Mouse (Mus musculus) cerebral cortex, adult 2 months (tissue): ENCODE measurements around the gene Ppil6.

Source experiments
- WGBS: fragments of 180-500 bp; shearing (Covaris S2); methylation state at CpG from one replicate; pipeline ENCODE4 v1.1.7; 2018; 5-methylcytosine and 5-hydroxymethylcytosine counted together

Gene Ppil6

GRCm38 (mm10) chr10:41489708-41490517, at the start of gene Ppil6, which contains the start of gene Smpd2:
Ppil6 (plus strand) TSS chr10:41490439.
Smpd2 (minus strand) TSS chr10:41490369.
- 1% methylated on average over 50 of the region's 50 CpGs for WGBS

- 74% methylated on average over 1 of the region's 1 CpGs for WGBS
Observed at GRCm38 (mm10) chr10:41448216-41448615, 42.0 kb upstream of the Ppil6 start.

- 8% methylated on average over 14 of the region's 14 CpGs for WGBS
Observed at GRCm38 (mm10) chr10:41449684-41450083, 40.6 kb upstream of the Ppil6 start.

- 2% methylated on average over 49 of the region's 49 CpGs for WGBS
Observed at GRCm38 (mm10) chr10:41450137-41450670, 40.0 kb upstream of the Ppil6 start, which contains the start of gene Zbtb24. Zbtb24 (plus strand) TSS chr10:41450383.

- 51% methylated on average over 18 of the region's 18 CpGs for WGBS
Observed at GRCm38 (mm10) chr10:41450780-41451522, 39.3 kb upstream of the Ppil6 start.

- 96% methylated on average over 9 of the region's 9 CpGs for WGBS
Observed at GRCm38 (mm10) chr10:41451656-41452055, 38.6 kb upstream of the Ppil6 start.

GRCm38 (mm10) chr10:41452791-41453190, 37.4 kb upstream of the Ppil6 start:
- WGBS, result 94% methylated on average over 3 of the region's 3 CpGs

GRCm38 (mm10) chr10:41459990-41460389, 30.2 kb upstream of the Ppil6 start:
- 86% methylated on average over 4 of the region's 4 CpGs for WGBS

- WGBS, result 41% methylated on average over 2 of the region's 2 CpGs
Observed at GRCm38 (mm10) chr10:41460501-41460900, 29.7 kb upstream of the Ppil6 start.

- WGBS, result 64% methylated on average over 3 of the region's 3 CpGs
Observed at GRCm38 (mm10) chr10:41461057-41461722, 29.0 kb upstream of the Ppil6 start.

- 59% methylated on average over 15 of the region's 15 CpGs for WGBS
Observed at GRCm38 (mm10) chr10:41464401-41464955, 25.8 kb upstream of the Ppil6 start.

GRCm38 (mm10) chr10:41467325-41467724, 22.9 kb upstream of the Ppil6 start:
- 76% methylated on average over 6 of the region's 6 CpGs for WGBS

- WGBS, result 77% methylated on average over 3 of the region's 3 CpGs
Observed at GRCm38 (mm10) chr10:41470693-41471092, 19.5 kb upstream of the Ppil6 start.

- WGBS, result 79% methylated on average over 5 of the region's 5 CpGs
Observed at GRCm38 (mm10) chr10:41472962-41473481, 17.2 kb upstream of the Ppil6 start.

GRCm38 (mm10) chr10:41473782-41474468, 16.3 kb upstream of the Ppil6 start:
- 83% methylated on average over 6 of the region's 6 CpGs for WGBS

GRCm38 (mm10) chr10:41474981-41475391, 15.3 kb upstream of the Ppil6 start:
- WGBS, result 75% methylated on average over 1 of the region's 1 CpGs

- 2% methylated on average over 35 of the region's 35 CpGs for WGBS
Observed at GRCm38 (mm10) chr10:41476171-41477017, 13.8 kb upstream of the Ppil6 start, which contains the start of gene Mical1. Mical1 (plus strand) TSS chr10:41476314.

GRCm38 (mm10) chr10:41477018-41477277, 13.3 kb upstream of the Ppil6 start:
- 8% methylated on average over 9 of the region's 9 CpGs for WGBS

- WGBS, result 13% methylated on average over 20 of the region's 20 CpGs
Observed at GRCm38 (mm10) chr10:41477278-41478181, 12.7 kb upstream of the Ppil6 start.
